Mouse (Mus musculus) adrenal gland, postnatal 10 days (tissue): ENCODE measurements around the gene Rbm25. TPM values are rescaled to one million over a fixed set of nuclear protein-coding genes. Genes with fewer than 3 reads are reported as not detected.

Experiments used
- DNase-seq: peaks from one replicate; pipeline ENCODE4 v3.0.0; 2021; ENCODE audit warnings: mixed read lengths
- total RNA-seq, 2 experiments: library from RNA; stranded (reverse); gene quantifications; 2 replicates each; pipeline ENCODE4 v1.2.3; 2021

Gene Rbm25
- total RNA-seq, 2 experiments from 2014 or later = 78.9 to 126 TPM

GRCm38 (mm10) chr12:83732225-83732624 lies 101.2 kb downstream of the Rbm25 start:
- DNase-seq = no peak

Other genes with a start within 250 kb of the Rbm25 start
- 10 to 100 TPM in 1 of 2 experiments, 1 to 10 TPM in 1; 9.2 to 12.7 TPM for gene Dpf3, start 143.5 kb upstream of the Rbm25 start, total RNA-seq
- 10 to 100 TPM; 38.8 to 58.9 TPM for gene Dcaf4, start 110.8 kb upstream of the Rbm25 start, total RNA-seq
- 10 to 100 TPM; 28.8 to 34.9 TPM for gene Zfyve1, start 34.0 kb upstream of the Rbm25 start, total RNA-seq
- 10 to 100 TPM; 47.5 to 53.9 TPM for gene Psen1, start 56.9 kb downstream of the Rbm25 start, total RNA-seq
- 1 to 10 TPM; 7.1 to 9.1 TPM for gene Papln, start 132.4 kb downstream of the Rbm25 start, total RNA-seq